Mouse (Mus musculus) heart, embryonic 14.5 days (tissue): Measurements from ENCODE around the gene Rfwd3. TPM values are rescaled to one million over a fixed set of nuclear protein-coding genes. Genes with fewer than 3 reads are reported as not detected.
A peak's percentile ranks its signal among the peaks of the same experiment; 100 is the strongest.

Experiments used
- ATAC-seq: fragments of 200-750 bp; cut with Nextera tagmentation; 2 replicates; pipeline ENCODE4 v1.8.0; 2017; ENCODE audit warnings: low read depth, moderate TSS enrichment; ENCODE audit not compliant: insufficient number of reproducible peaks, insufficient read depth, low FRiP score
- H3K27ac ChIP-seq, 2 experiments: fragments of 200-500 bp in 1 of 2; fragments of 300-500 bp in 1 of 2; sonication (generic) in 1 of 2; replicated peaks in 1 of 2; 2 replicates each; pipeline ENCODE4 v1.5.1; 2012 to 2014; ENCODE audit warnings: low read depth in 2 of 2, low read length in 2 of 2, control low read depth in 1 of 2, mild to moderate bottlenecking in 1 of 2, mixed read lengths in 1 of 2; ENCODE audit not compliant: control insufficient read depth in 1 of 2, insufficient read depth in 1 of 2
- H3K27me3 ChIP-seq: fragments of 300-500 bp; sonication (generic); 2 replicates; pipeline ENCODE4 v1.6.1; 2014; ENCODE audit warnings: mild to moderate bottlenecking, low read length, control low read depth; ENCODE audit not compliant: control insufficient read depth, insufficient read depth
- H3K36me3 ChIP-seq: fragments of 300-500 bp; sonication (generic); 2 replicates; pipeline ENCODE4 v1.6.1; 2014; ENCODE audit warnings: mild to moderate bottlenecking, control low read depth, low read length, mixed read lengths; ENCODE audit not compliant: control insufficient read depth, insufficient read depth
- H3K4me1 ChIP-seq, 2 experiments: fragments of 200-500 bp in 1 of 2; fragments of 300-500 bp in 1 of 2; sonication (generic) in 1 of 2; 2 replicates each; pipeline ENCODE4 v1.6.1; 2012 to 2014; ENCODE audit warnings: low read length in 2 of 2, control low read depth in 1 of 2, mixed read lengths in 1 of 2; ENCODE audit not compliant: control insufficient read depth in 2 of 2, insufficient read depth in 2 of 2
- H3K4me2 ChIP-seq: fragments of 300-500 bp; sonication (generic); 2 replicates; pipeline ENCODE4 v1.6.1; 2014; ENCODE audit warnings: mild to moderate bottlenecking, low read length
- H3K4me3 ChIP-seq, 2 experiments: fragments of 200-500 bp in 1 of 2; fragments of 300-500 bp in 1 of 2; sonication (generic) in 1 of 2; 2 replicates each; pipeline ENCODE4 v1.5.1; 2012 to 2014; ENCODE audit warnings: low read length in 2 of 2, mild to moderate bottlenecking in 2 of 2, control low read depth in 1 of 2, low read depth in 1 of 2, moderate library complexity in 1 of 2; ENCODE audit not compliant: control insufficient read depth in 1 of 2, insufficient read depth in 1 of 2
- H3K9ac ChIP-seq: fragments of 300-500 bp; sonication (generic); 2 replicates; pipeline ENCODE4 v1.6.1; 2014; ENCODE audit warnings: mild to moderate bottlenecking, low read length
- H3K9me3 ChIP-seq: fragments of 300-500 bp; sonication (generic); 2 replicates; pipeline ENCODE4 v1.6.1; 2016; ENCODE audit warnings: low read length, control low read depth; ENCODE audit not compliant: control insufficient read depth
- WGBS: fragments of 180-500 bp; shearing (Covaris S2); extraction: QIAGEN DNeasy Blood & Tissue Kit; methylation state at CpG from one replicate; pipeline ENCODE4 v1.1.7; 2014; 5-methylcytosine and 5-hydroxymethylcytosine counted together
- polyA plus RNA-seq: library from polyadenylated mRNA; unstranded; fragments of >200 nt; fragmentation: Nextera tagmentation; extraction: Ambion mirVana; gene quantifications from 2 replicates; pipeline ENCODE4 v1.2.1, GENCODE M21; 2014

The Rfwd3 gene
- 34.5 and 36.6 TPM in 2 replicates for polyA plus RNA-seq

- H3K27me3 ChIP-seq, result no peaks in the 10 kb centered on the region
- peak; percentile 98 for ATAC-seq
- WGBS, result 0% methylated on average over 64 of the region's 67 CpGs
- H3K36me3 ChIP-seq, result peaks cover 18% of the 10 kb centered on the region
- peak within 1 kb of the TSS; percentile 76 to 96 for H3K4me3 ChIP-seq
- peak within 1 kb of the TSS; percentile 98 for H3K9ac ChIP-seq
- H3K4me2 ChIP-seq, result peak within 1 kb of the TSS; percentile 64
- H3K4me1 ChIP-seq, result peaks cover 0 to 13% of the 10 kb centered on the region in 2 experiments; a peak in 2 of 4 replicates
- peak within 1 kb of the TSS; percentile 87 to 95 for H3K27ac ChIP-seq
- H3K9me3 ChIP-seq, result no peaks in the 10 kb centered on the region
These were observed at the start of gene Rfwd3 for GRCm38 (mm10) chr8:111299821-111300568. Gene Rfwd3 (minus strand): TSS chr8:111300222.

- Histone ChIP-seq H3K27me3 (peaks cover 4% of the 10 kb centered on the region; the same call in 1 of the 2 replicates), H3K9ac (no peak overlapping the region), H3K27ac (no peak overlapping the region), H3K36me3 (no peaks in the 10 kb centered on the region), H3K4me3 (no peak overlapping the region), H3K4me1 (peaks cover 0 to 2% of the 10 kb centered on the region in 2 experiments; a peak in 1 of 4 replicates), H3K4me2 (no peak overlapping the region), H3K9me3 (no peaks in the 10 kb centered on the region)
- ATAC-seq, result no peak
- 8% methylated on average over 5 of the region's 5 CpGs for WGBS
These were observed 43.2 kb upstream of the Rfwd3 start for GRCm38 (mm10) chr8:111343225-111343624.

GRCm38 (mm10) chr8:111340186-111340585 is 40.2 kb upstream of the Rfwd3 start:
- H3K4me3 ChIP-seq, result no peak overlapping the region

GRCm38 (mm10) chr8:111338370-111339208 is 38.6 kb upstream of the Rfwd3 start:
- Histone ChIP-seq H3K4me3 (peak overlapping the region; percentile 55 to 68; a peak in 3 of 4 replicates), H3K4me2 (peak overlapping the region; percentile 95), H3K9me3 (no peaks in the 10 kb centered on the region), H3K9ac (peak overlapping the region; percentile 67), H3K36me3 (no peaks in the 10 kb centered on the region), H3K27me3 (peaks cover 4% of the 10 kb centered on the region; the same call in 1 of the 2 replicates), H3K4me1 (peaks cover 5 to 6% of the 10 kb centered on the region in 2 experiments; a peak in 2 of 4 replicates), H3K27ac (0 out of 4 replicates have a peak overlapping the region, but pooled peaks of 1 of the 2 experiments have one; percentile 42)
- no peak for ATAC-seq
- WGBS, result 38% methylated on average over 12 of the region's 12 CpGs

More at GRCm38 (mm10) chr8:111340186-111340585, 40.2 kb upstream of the Rfwd3 start:
- 65% methylated on average over 3 of the region's 3 CpGs for WGBS
- Histone ChIP-seq H3K9me3 (no peaks in the 10 kb centered on the region), H3K36me3 (no peaks in the 10 kb centered on the region), H3K4me1 (peaks cover 5 to 6% of the 10 kb centered on the region in 2 experiments; a peak in 2 of 4 replicates), H3K4me2 (no peak overlapping the region), H3K27me3 (peaks cover 4% of the 10 kb centered on the region; the same call in 1 of the 2 replicates), H3K27ac (no peak overlapping the region), H3K9ac (no peak overlapping the region)
- no peak for ATAC-seq

- Histone ChIP-seq H3K9me3 (no peaks in the 10 kb centered on the region), H3K4me3 (peak within 1 kb of the TSS; percentile 55 to 68), H3K36me3 (no peaks in the 10 kb centered on the region), H3K27ac (peak within 1 kb of the TSS; percentile 18 to 42; a peak in 2 of 4 replicates), H3K4me1 (peaks cover 5 to 6% of the 10 kb centered on the region in 2 experiments; a peak in 2 of 4 replicates), H3K9ac (peak within 1 kb of the TSS; percentile 67), H3K27me3 (peaks cover 4% of the 10 kb centered on the region; the same call in 1 of the 2 replicates), H3K4me2 (peak within 1 kb of the TSS; percentile 95)
- under 1% methylated on average over 29 of the region's 29 CpGs for WGBS
- peak; percentile 31; the same call in 1 of the 2 replicates for ATAC-seq
These were observed 37.9 kb upstream of the Rfwd3 start, which contains the start of gene Mlkl for GRCm38 (mm10) chr8:111337890-111338347. Gene Mlkl (minus strand): TSS chr8:111338177.

GRCm38 (mm10) chr8:111337311-111337889 is 37.4 kb upstream of the Rfwd3 start:
- WGBS, result 28% methylated on average over 17 of the region's 17 CpGs
- peak overlapping the region; percentile 67 for H3K9ac ChIP-seq
- peak overlapping the region; percentile 55 to 68 for H3K4me3 ChIP-seq
- peak overlapping the region in 1 of 2 experiments; percentile 42; a peak in 2 of 4 replicates for H3K27ac ChIP-seq
- no peak for ATAC-seq
- no peaks in the 10 kb centered on the region for H3K36me3 ChIP-seq
- H3K27me3 ChIP-seq, result peaks cover 4% of the 10 kb centered on the region; the same call in 1 of the 2 replicates
- no peaks in the 10 kb centered on the region for H3K9me3 ChIP-seq
- peak overlapping the region; percentile 95 for H3K4me2 ChIP-seq
- H3K4me1 ChIP-seq, result peaks cover 5 to 6% of the 10 kb centered on the region in 2 experiments; a peak in 2 of 4 replicates
